Comparison of ENCODE assay signal across 8 mouse cellular contexts in genomic region chr2:164496847-164497690, GRCm38 (mm10). TPM values are rescaled to one million over a fixed set of nuclear protein-coding genes. Genes with fewer than 3 reads are reported as not detected.
DNase-seq lines count a peak whose midpoint lies in the region; ATAC-seq and TF ChIP-seq lines count a peak whose summit lies in the region.

Gene Pigt, plus strand, starts transcription at chr2:164497520.

- ATAC-seq in intestine, postnatal 0 days: peak; percentile 94
- ATAC-seq in midbrain, embryonic 11.5 days (ENCODE audit: low FRiP score): peak; percentile 95

- 4% methylated on average over 43 of the region's 43 CpGs for WGBS in intestine, postnatal 0 days
- WGBS in midbrain, embryonic 11.5 days: 4% methylated on average over 43 of the region's 43 CpGs

- peak within 1 kb of the TSS; percentile 74 for H3K4me3 ChIP-seq in intestine, postnatal 0 days (ENCODE audit: low read depth, low read length)
- H3K4me3 ChIP-seq in midbrain, embryonic 11.5 days (ENCODE audit: low read depth, low read length): peak within 1 kb of the TSS; percentile 68

- H3K27ac ChIP-seq in intestine, postnatal 0 days (ENCODE audit: low read depth, low read length): peak within 1 kb of the TSS; percentile 65
- no peak within 1 kb of the TSS for H3K27ac ChIP-seq in midbrain, embryonic 11.5 days (ENCODE audit: low read depth, low read length)

- peak within 1 kb of the TSS; percentile 79 for H3K4me2 ChIP-seq in intestine, postnatal 0 days (replicated peaks; ENCODE audit: low read depth)
- H3K4me2 ChIP-seq in midbrain, embryonic 11.5 days: peak within 1 kb of the TSS; percentile 97

- intact Hi-C loops in left cerebral cortex, postnatal 4 days (cut with DNase I): no loop called here

- peak within 1 kb of the TSS; percentile 53 for H3K9ac ChIP-seq in intestine, postnatal 0 days (ENCODE audit: low read depth, low read length)
- peak within 1 kb of the TSS; percentile 73 for H3K9ac ChIP-seq in midbrain, embryonic 11.5 days (ENCODE audit: low read length)

- peaks cover 23% of the 10 kb centered on the region for H3K36me3 ChIP-seq in intestine, postnatal 0 days (ENCODE audit: control insufficient read depth, insufficient read depth)
- H3K36me3 ChIP-seq in midbrain, embryonic 11.5 days (ENCODE audit: control insufficient read depth, insufficient read depth, low read length): peaks cover 4% of the 10 kb centered on the region; the same call in 1 of the 2 replicates

- H3K4me1 ChIP-seq in intestine, postnatal 0 days (replicated peaks; ENCODE audit: control insufficient read depth, insufficient read depth, low read length): 0 out of 2 replicates have a peak, but pooled peaks cover 4% of the 10 kb centered on the region
- peaks cover 5% of the 10 kb centered on the region; the same call in 1 of the 2 replicates for H3K4me1 ChIP-seq in midbrain, embryonic 11.5 days (ENCODE audit: control insufficient read depth, insufficient read depth, low read length)

- peak; percentile 93 for DNase-seq in adrenal gland, postnatal 10 days
- peak; percentile 78 for DNase-seq in embryo, embryonic 9.5 days (ENCODE audit: extremely low spot score)
- no peak for DNase-seq in gonadal fat pad, adult 2 months (ENCODE audit: low read depth)
- DNase-seq in left cerebral cortex, postnatal 4 days: peak; percentile 88
- peak; percentile 97 for DNase-seq in midbrain, embryonic 11.5 days (ENCODE audit: low spot score, missing footprints)
- DNase-seq in right cerebral cortex, postnatal 4 days: peak; percentile 86
- peak; percentile 84 for DNase-seq in yolk sac, embryonic 10.5 days (ENCODE audit: low spot score)

- no peaks in the 10 kb centered on the region for H3K27me3 ChIP-seq in intestine, postnatal 0 days (replicated peaks; ENCODE audit: control insufficient read depth, insufficient read depth, low read length)
- H3K27me3 ChIP-seq in midbrain, embryonic 11.5 days (ENCODE audit: control insufficient read depth, insufficient read depth, low read length): no peaks in the 10 kb centered on the region

- no peaks in the 10 kb centered on the region for H3K9me3 ChIP-seq in intestine, postnatal 0 days (ENCODE audit: control insufficient read depth)
- no peaks in the 10 kb centered on the region for H3K9me3 ChIP-seq in midbrain, embryonic 11.5 days (ENCODE audit: control insufficient read depth, low read length)

- TF ChIP-seq CTCF in intestine, postnatal 0 days (IDR thresholded peaks at IDR 0.05; ENCODE audit: low read depth): no peak

RNA-seq across cellular contexts. Expression of gene Pigt, which starts in this region (rescaled TPM):
- total RNA-seq in adrenal gland, postnatal 10 days (2021): 10 to 100 TPM; 87.4 to 93.0 TPM
- polyA plus RNA-seq in gonadal fat pad, adult 2 months (2012; rRNA removed): 97.9 and 128 TPM in 2 replicates
- 75.8 and 83.0 TPM in 2 replicates for polyA plus RNA-seq in intestine, postnatal 0 days (2015; fragmentation: Nextera tagmentation; extraction: Ambion mirVana)
- 100 to 1,000 TPM; 109 to 113 TPM for total RNA-seq in left cerebral cortex, postnatal 4 days (2021)
- polyA plus RNA-seq in midbrain, embryonic 11.5 days (2014; fragmentation: Nextera tagmentation; extraction: Ambion mirVana): 48.1 and 51.9 TPM in 2 replicates
